Mouse (Mus musculus) monocyte, adult 5-6 weeks (primary cell): ENCODE results near the gene Oas1h. TPM values are rescaled to one million over a fixed set of nuclear protein-coding genes. Genes with fewer than 3 reads are reported as not detected.
"Not testable (repeated sequence)": the region's sequence is repeated elsewhere in the genome, so short reads cannot be mapped to it uniquely, and the experiment has no call there.

ENCODE experiments used
- ATAC-seq: fragments of 153-309, 156-312 bp; replicated peaks from 2 replicates; pipeline ENCODE4 v1.8.0; 2017; ENCODE audit warnings: mild to moderate bottlenecking; ENCODE audit not compliant: low TSS enrichment, insufficient number of reproducible peaks, severe bottlenecking, poor library complexity, low FRiP score
- total RNA-seq: library from RNA; stranded (forward); fragments of 200-1000, 200-491, 200-594 nt; gene quantifications from 3 replicates; pipeline ENCODE4 v1.2.3, GENCODE M21; 2017

Oas1h gene
- total RNA-seq, 1 experiment from 2014 or later, result not detected

- not testable (repeated sequence) for ATAC-seq
Observed at GRCm38 (mm10) chr5:120876839-120877238, 15.6 kb downstream of the Oas1h start.

- not testable (repeated sequence) for ATAC-seq
Observed at GRCm38 (mm10) chr5:120877407-120877806, 16.2 kb downstream of the Oas1h start.

- ATAC-seq, result not testable (repeated sequence)
Observed at GRCm38 (mm10) chr5:120878803-120879202, 17.6 kb downstream of the Oas1h start.

- not testable (repeated sequence) for ATAC-seq
Observed at GRCm38 (mm10) chr5:120881681-120882080, 20.5 kb downstream of the Oas1h start.

- peak; percentile 50 for ATAC-seq
Observed at GRCm38 (mm10) chr5:120887413-120887812, 26.2 kb downstream of the Oas1h start, which contains the start of gene Oas1g. Gene Oas1g (minus strand): TSS chr5:120887613.

- ATAC-seq, result no peak
Observed at GRCm38 (mm10) chr5:120887831-120888230, 26.6 kb downstream of the Oas1h start.

- not testable (repeated sequence) for ATAC-seq
Observed at GRCm38 (mm10) chr5:120888294-120888815, 27.1 kb downstream of the Oas1h start.

GRCm38 (mm10) chr5:120890026-120890425 is 28.8 kb downstream of the Oas1h start:
- ATAC-seq, result no peak

GRCm38 (mm10) chr5:120890991-120891390 is 29.8 kb downstream of the Oas1h start:
- ATAC-seq, result no peak

- ATAC-seq, result not testable (repeated sequence)
Observed at GRCm38 (mm10) chr5:120891566-120892242, 30.5 kb downstream of the Oas1h start.

- no peak for ATAC-seq
Observed at GRCm38 (mm10) chr5:120892243-120892660, 31.0 kb downstream of the Oas1h start.

- ATAC-seq, result not testable (repeated sequence)
Observed at GRCm38 (mm10) chr5:120893866-120894265, 32.6 kb downstream of the Oas1h start.

GRCm38 (mm10) chr5:120894692-120895091 is 33.5 kb downstream of the Oas1h start:
- not testable (repeated sequence) for ATAC-seq

- ATAC-seq, result no peak
Observed at GRCm38 (mm10) chr5:120895231-120895900, 34.1 kb downstream of the Oas1h start.

GRCm38 (mm10) chr5:120898307-120898706 is 37.1 kb downstream of the Oas1h start:
- no peak for ATAC-seq

GRCm38 (mm10) chr5:120898726-120899125 is 37.5 kb downstream of the Oas1h start:
- no peak for ATAC-seq

- ATAC-seq, result no peak
Observed at GRCm38 (mm10) chr5:120900666-120901065, 39.4 kb downstream of the Oas1h start.

- ATAC-seq, result no peak
Observed at GRCm38 (mm10) chr5:120902056-120902455, 40.8 kb downstream of the Oas1h start.

GRCm38 (mm10) chr5:120906791-120907733 is 45.8 kb downstream of the Oas1h start, which contains the start of gene Oas1a:
Gene Oas1a (minus strand): TSS chr5:120907521.
- ATAC-seq, result peak; percentile 50
